Mouse (Mus musculus) gastrocnemius, postnatal 36 days (tissue): ENCODE results near the gene Hsf2bp. TPM values are rescaled to one million over a fixed set of nuclear protein-coding genes. Genes with fewer than 3 reads are reported as not detected.

ENCODE experiments used
- DNase-seq, 2 experiments: peaks; one replicate each; pipeline ENCODE4 v3.0.0; 2022
- intact Hi-C: fragments of 180-260 bp; cut with DNase I; formaldehyde crosslinking; loops from one replicate; pipeline ENCODE4 v1.15.1; 2025
- total RNA-seq, 2 experiments: library from RNA; stranded (reverse); gene quantifications; 2 replicates each; pipeline ENCODE4 v1.2.3; 2021

Gene Hsf2bp
- total RNA-seq, 2 experiments from 2014 or later = 0.59 to 0.67 TPM

DNA sequence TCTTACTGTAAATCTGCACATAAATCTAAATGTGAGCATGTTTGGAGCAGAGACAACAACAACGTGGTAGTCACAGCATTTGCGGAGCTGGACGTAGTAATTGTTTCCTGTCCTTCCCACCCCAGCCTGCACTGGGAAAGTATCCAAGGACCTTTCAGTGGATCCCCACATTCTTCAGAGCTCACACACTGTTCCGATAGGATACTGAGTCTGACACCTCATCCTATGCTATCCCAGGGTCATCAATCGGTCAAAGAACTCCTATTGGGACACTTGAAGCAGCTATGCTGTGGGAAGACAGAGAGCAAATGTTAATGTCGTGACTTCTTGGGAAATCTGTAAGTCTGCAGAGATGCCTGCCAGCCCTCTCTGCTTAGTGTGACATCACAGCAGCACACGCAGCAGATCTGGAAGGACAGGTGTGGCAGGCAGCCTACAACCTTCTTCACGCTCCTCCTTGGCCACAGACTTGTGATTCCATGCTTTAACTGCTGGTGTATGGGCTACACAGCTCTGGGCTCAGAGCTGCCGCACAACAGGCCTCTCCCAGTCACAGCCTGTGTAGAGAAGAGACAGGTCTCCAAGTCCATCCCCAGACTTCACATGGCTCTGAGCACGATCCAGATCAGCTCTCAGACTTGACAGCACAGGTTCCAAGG is 92.1 kb downstream of the Hsf2bp start:
- DNase-seq = no peak
- intact Hi-C loops = no loop called here

DNA sequence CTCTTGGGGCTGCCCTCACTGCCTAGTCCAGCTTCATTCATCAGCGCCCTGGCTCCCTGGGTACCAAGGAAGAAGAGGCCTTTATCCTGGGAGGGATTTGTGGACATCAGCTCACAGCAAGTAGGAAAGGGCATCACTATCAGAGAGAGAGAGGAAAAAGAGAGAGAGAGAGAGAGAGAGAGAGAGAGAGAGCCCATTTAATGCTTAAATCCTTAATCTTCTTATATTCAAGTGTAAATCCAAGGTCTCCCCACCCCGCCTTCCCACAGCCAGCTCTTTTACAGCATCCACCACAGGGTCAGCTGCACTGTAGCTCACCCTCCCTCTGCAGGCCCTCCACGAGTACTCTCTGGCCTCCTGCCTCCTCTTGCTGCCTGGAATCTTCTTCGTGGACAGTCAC is 94.5 kb downstream of the Hsf2bp start:
- intact Hi-C loops = no loop called here

DNA sequence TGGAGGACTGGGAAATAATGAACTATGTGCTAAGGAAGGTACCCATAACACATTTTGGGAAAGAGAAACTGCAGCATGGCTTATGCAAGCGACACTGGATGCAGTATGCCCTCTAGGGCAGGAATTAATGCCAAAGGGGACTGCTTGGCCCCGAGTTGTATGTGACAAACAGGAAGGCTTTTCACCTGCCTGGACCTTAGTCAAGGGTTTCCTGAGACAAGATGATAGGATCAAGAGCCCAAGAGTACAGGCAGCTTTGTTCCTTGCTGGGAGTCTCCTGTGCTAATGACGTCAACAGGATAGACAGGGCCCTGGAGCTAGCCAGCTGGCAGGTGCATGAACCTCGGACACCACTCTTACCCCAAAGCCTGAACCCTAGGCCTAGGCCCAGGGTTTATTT is 95.5 kb downstream of the Hsf2bp start:
- DNase-seq = no peak
- intact Hi-C loops = no loop called here

More for the DNA sequence above, 94.5 kb downstream of the Hsf2bp start:
- DNase-seq = no peak

DNA sequence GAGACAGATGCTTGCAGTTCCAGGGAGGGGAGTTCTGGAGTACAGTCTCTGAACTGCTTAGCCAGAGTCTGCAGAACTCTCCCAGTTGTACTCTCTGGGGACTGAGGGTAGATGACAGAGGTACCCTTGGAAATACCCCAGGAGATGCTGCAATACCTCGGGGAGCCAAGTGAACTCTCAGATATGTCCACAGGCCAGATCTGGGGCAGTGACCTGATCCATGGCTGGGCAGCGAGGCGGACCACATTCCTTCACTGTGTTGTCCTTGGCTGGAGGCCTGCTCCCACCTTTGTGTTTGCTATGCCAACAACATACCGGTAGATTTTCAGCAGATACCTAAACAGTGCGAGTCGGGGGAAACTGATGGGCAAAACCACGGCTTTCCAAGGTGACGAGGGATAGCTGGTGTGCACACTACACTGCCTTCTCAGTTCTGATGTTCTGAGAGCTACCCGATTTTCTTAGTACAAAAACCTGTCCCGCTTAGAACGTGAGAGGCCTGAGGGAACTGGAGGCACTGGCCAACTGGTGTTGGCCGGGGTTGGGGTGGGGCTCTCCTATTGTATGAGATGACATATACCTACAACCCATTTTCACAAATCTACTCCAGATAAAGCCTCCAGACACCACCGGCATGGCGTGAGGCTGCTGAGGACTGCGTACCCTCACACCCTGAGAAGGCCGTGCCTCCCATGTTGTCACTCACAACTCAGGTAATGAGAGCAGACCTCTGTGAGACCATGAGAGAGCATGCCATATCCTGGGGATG is 96.7 kb downstream of the Hsf2bp start:
- no peak for DNase-seq
- intact Hi-C loops = loop anchor here (5.0 kb wide), 2 partner anchors 68 to 247 kb away; no protein-coding TSS in a partner anchor

DNA sequence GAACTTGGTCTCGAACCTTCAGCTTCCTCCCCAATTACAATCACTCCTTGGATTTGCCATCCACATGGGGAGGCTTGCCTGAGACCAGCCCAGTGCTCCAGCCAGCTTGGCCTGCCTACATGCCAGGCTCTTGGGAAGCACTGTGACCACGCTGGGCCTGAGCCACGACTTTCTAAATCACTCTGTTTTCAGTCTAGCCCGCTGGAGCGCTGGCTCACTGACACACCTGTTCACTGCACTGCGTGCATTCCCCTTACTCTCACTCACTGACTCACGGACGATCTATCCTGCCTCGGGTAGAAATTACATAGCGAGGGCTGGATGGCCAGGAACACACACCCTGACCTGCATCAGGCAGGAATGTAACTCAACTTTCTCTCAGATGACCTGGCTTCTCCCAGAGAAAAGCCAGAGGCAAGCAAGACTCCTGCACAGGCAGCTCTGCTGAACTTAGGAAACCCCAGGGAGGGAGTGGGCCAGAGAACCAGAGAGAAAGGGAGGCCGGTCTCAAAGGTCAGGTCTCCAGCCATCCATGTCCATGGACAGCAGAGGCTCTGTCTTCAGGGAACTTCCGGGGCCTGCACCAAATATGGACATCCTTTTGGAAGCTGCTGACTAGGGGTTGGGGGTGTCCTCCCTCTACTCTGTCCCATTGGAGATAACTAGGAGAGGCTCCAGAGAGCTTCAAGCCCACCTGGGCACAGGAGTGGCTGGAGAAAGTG is 97.4 kb downstream of the Hsf2bp start:
- no peak for DNase-seq
- intact Hi-C loops = loop anchor here (5.0 kb wide), 2 partner anchors 69 to 246 kb away; no protein-coding TSS in a partner anchor

DNA sequence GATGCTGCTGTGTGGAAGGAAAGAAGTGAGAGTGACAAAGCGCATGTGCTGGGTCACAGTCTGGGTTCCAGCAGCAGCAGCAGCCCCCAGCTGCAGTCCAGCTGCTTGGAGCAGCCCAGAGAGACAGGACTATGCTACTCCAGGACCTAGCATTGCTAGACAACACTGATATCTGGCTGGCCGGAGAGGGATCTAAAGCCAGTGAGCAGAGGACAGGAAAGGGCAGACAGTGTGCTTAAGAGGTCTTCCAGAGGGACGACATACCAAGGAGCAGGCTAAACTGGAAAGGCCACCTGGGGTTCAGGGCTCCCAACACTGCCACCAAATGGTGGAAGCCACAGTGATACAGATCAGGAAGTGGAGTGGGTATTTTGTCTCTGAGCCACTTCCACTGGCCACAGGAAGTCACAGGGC is 99.0 kb downstream of the Hsf2bp start:
- no peak for DNase-seq
- intact Hi-C loops = loop anchor here (5.0 kb wide), 2 partner anchors 70 to 245 kb away; no protein-coding TSS in a partner anchor

DNA sequence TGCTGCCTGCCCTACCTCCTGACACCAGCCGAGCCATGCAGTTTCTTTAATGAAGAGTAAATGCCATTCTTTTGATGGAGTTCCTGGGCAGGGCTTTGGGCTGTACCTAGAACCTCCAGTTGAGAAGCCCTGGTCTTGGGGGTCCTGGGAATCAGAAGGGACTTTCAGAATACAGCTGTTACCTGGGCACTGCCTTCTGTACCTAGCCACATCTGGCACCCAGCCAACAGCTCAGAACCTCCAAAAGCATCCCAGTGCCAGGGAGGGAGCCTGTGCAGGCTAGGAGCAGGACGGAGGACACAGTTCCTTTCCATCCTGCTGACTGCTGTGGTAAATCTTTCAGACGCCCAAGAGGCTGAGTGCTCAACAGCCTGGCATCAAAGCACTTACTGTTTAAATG is 100.3 kb downstream of the Hsf2bp start:
- no peak for DNase-seq
- intact Hi-C loops = loop anchor here (5.0 kb wide), 2 partner anchors 71 to 244 kb away; no protein-coding TSS in a partner anchor

DNA sequence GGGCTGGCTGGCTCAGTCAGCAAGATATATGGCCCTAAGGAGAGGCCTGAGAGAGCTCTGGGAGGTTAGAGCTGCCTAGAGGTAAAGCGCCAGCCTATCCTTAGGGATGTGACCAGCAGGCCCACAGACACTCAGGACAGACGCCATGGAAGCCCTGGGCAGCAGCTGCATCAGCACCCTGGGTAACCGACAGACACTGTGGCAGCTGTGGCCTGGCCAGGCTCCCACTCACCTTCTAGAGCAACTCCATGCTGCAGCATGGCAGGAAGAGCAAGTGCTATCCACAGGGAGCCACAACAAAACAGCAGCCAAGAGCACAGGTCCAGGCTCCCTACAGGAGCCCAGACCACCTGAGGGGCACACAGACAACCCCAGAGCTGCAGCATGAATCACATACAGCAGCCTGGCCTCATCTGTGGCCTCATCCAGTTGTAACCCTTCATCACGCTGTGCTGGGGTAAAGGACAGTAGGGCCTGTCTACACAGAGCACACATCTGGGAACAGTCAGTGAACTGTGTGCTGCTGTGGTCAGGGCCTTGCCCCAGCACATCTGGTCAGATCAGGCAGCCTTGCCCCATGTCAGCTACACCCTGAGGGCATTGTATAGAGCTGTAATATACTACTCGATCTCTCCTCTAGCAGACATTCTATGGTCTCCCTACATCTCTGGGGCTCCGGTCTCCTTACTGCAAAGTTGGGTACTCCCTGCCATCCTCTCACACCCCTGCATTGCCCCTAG is 100.9 kb downstream of the Hsf2bp start:
- intact Hi-C loops = loop anchor here (5.0 kb wide), 2 partner anchors 72 to 243 kb away; no protein-coding TSS in a partner anchor

DNA sequence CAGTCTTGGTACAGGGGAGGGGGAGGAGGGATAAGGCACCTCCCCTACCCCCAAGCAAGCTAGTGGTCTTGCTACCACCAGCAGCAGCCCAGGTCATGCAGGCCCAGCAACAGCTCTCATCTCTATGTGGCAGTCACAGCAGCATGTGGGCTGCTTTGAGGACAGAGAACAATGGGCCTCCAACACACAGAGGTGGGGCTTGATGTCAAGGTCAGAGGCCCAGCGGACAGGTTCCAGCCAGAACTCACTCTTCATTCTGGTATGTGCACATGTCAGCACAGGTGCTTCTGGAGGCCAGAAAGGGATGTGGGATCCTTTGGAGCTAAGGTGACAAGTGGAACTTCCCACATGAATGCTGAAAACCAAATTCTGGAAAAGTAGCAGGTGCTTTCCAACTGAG is 102.2 kb downstream of the Hsf2bp start:
- DNase-seq = no peak
- intact Hi-C loops = loop anchor here (5.0 kb wide), 1 partner anchor 77 kb away; the partner anchor contains the start of gene Sik1

More for the DNA sequence above, 100.9 kb downstream of the Hsf2bp start:
- no peak for DNase-seq

DNA sequence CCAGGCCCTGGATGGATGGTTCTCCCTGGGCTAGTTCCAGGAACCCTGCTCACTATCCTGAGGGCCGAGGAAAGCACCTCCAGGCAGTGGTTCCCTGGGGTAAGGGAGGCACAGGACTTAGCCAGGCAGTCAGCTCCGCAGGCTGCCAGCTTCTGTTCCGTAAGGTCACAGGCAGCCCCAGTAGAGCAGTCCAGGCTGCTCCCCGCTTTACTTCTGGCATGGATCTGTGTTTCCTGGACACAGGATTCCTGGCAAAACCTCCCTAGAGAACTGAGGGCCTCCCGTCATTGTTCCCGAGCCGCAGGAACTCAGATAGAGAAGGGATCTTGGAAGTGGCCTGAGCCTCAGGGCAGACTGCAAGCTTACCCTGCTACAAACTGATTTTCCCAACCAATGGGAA is 104.7 kb downstream of the Hsf2bp start:
- intact Hi-C loops = loop anchor here (5.0 kb wide), 1 partner anchor 74 kb away; the partner anchor contains the start of gene Sik1
- peak in 1 of 2 experiments; percentile 42 for DNase-seq

DNA sequence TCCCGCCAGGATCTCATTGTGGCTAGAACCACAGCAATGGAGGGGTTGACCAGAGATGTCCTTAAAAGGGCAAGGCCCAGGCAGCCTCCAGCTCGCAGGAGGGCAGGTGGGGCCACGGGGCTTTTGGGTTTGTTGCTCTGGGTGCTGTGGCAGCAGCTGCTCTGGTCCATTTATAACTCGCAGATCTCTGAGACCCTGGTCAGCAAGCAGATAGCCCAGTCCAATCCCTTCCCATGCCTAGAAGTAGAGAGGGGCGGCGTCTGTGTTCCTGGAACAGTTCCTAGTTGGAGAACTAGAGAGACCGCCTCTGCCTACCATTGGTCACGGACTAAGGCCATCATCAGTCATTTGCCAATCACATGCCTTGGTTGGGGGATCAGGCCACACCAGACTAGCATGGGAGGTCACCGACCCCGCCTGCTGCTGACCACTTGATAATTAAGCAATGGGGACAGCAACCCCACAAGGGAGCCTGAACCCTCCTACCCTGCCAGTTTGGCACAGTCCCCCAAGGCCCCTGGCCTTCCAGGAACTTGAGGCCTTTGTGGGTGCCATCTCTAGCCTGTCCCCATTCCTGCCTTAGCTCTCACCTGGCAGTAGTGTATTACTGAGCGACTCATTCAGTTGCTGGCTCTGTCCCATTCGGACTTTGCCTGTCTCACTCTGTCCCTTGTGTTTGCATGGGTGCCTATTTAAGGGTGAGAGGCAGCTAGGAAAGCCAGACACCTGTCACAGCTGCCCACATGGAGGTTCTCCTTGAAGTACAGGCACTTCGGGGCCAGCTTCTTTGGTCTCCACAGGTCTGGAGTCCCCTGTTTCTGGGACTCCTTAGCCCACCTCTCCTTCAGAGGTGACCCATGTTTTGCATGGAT is 106.1 kb downstream of the Hsf2bp start:
- DNase-seq = peak in 1 of 2 experiments; percentile 45
- intact Hi-C loops = loop anchor here (5.0 kb wide), 1 partner anchor 73 kb away; the partner anchor contains the start of gene Sik1

DNA sequence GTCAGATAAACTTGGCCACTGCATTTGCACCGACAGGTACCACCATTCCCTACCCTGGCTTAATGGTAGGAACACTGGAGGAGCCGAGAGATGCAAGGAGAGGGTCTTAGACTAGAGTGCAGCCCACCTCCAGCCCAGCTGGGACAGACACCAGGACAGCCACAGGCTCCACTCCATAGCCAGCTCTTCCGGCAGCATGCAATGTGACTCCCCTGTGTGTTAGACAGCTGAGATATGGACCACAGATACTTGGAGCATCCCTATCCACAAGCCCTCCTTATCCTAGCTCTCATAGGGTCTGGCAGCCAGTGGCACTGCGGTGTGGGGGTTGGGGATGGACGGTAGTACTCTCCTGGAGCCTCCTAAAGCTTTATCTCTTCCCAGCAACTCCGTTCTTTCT is 107.1 kb downstream of the Hsf2bp start:
- DNase-seq = peak in 1 of 2 experiments; percentile 8
- intact Hi-C loops = no loop called here

DNA sequence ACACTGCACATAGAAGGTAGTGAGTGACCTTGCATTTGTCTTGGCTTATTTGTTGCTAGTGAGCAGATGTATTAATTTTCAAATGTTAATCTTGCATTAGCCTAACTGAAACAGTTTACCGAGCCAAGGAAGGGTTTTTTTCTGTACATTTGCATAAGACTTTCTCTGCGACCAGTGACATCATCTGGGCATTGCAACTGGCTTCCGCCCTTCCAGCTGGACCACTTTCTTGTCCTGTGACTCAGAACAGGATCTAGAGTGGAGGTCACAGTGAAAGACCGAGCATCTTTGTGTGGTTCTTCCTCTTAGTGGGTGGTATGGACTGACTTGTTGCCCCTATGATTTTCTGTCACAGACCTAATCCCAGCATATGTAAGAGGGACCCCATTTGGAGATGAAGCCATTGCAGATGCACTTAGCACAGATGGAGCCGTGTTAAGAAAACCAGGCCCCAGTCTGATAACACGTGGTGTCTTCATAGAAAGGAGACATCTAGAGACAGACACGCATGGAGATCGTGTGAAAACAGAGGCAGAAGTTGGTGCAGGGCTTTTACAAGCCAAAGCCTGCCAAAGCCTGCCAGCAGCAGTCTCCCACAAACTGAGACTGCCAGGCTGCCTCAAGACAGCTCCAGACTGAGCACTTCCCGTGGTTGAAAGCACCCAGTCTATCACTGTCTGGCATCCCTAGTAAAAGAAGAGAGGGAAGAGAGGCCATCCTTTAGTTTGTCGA is 108.1 kb downstream of the Hsf2bp start:
- DNase-seq = no peak
- intact Hi-C loops = no loop called here

DNA sequence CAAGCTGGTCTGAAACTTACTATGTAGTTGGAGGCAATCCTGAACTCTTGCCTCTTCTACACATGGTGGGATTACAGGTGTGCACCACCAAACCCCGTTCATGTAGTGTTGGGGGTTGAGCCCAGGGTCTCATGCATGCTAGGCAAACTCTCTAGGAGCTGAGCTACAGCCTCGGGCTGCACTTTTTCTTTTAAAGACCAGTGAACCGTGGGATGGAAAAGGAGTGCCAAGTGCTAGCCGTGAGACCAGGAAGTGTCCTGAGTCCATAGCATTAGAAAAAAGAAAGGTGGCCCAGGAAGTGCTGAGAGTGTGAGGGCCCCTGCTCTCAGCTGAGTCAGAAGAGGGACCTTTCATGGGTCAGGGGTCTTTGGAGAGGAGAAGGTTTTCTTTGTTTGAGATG is 111.9 kb downstream of the Hsf2bp start:
- DNase-seq = no peak
- intact Hi-C loops = no loop called here

DNA sequence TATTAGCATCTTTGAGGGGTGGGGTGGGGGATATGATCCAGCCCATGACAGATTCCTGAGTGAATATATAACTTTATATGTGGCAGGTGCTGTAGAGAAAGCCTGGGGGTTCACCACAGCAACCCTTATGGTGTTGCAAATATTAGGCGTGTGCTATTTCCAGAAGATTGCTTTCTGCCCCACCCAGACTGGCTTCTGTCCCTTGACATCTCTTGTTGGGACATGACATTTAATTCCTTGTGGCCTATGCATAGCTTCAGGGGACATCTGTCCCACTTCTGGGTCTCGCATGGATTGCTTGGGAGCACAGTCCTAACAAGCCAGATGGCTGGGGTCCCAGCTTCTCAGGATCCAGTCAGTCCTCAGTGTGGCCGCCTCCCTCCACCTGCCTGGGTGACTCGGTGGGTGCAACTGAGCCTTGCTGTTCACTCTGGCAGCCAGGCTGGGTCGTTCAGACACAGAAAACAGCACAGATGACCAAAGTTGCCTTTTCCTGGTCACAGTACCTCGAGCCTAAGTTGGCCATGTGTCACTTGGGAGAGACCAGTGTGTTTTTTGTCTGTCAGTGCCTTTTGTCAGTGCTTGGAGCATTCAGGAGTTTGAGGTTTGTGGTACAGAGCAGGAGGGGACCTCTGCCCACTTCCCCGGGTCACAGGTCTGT is 112.7 kb downstream of the Hsf2bp start:
- peak in 1 of 2 experiments; percentile 49 for DNase-seq
- intact Hi-C loops = no loop called here

DNA sequence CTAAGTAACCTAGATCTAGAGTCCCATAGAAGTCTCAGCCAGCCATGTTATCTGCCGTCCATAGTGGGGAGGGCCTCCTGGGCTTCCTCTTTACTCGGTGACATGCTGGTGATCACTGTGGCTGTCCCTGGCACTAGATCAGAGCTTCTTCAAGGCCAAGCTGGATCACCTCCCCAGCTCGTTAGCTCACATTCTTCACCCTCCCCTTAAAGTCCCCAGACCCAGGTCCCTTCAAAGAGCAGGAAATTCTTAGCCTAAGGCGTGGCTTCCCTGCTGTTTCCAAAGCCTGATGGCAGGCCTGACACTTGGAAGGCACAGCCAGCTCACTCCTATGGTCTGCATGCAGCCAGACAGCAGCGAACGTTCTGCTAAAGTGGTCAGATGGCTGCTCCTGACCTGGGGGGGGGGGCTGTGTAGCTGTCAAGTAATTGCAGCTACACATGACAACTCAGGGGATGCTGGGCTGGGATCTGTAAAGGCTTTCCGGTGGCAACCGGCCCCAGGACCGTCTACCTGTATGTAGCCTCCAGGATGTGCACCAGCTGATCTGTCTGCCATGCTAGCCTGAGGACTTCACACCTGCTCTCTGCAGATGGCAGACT is 115.5 kb downstream of the Hsf2bp start:
- intact Hi-C loops = no loop called here
- DNase-seq = no peak

DNA sequence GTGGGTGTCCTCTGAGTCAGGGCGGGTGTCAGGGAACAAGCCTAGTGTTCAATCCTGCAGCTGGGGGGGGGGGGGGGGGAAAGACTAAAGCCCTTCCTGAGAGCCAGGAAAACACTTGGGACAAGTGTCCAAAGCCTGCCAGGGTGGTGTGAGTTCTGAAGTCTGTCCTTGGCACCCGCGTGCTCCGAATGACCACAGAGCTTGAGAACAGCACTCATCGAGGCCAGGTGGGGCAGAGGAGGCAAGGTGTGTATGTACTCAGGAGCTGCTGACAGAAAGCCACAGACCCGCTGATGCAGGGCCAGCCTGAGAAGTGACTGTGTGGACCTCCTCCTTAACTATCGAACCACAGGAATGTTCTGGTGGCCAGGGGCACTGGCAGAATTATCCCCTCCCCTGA is 116.5 kb downstream of the Hsf2bp start:
- intact Hi-C loops = loop anchor here (5.0 kb wide), 1 partner anchor 62 kb away; the partner anchor contains the start of gene Sik1
- no peak for DNase-seq
